Mouse (Mus musculus) induced T-regulatory cell, adult 2 months (primary cell): ENCODE measurements around the gene Adam1a.
A peak's percentile ranks its signal among the peaks of the same experiment; 100 is the strongest.

Experiments used
- DNase-seq: peaks from one replicate; pipeline ENCODE4 v3.0.0-alpha.2; 2012; ENCODE audit warnings: low read depth

Adam1a gene

DNA sequence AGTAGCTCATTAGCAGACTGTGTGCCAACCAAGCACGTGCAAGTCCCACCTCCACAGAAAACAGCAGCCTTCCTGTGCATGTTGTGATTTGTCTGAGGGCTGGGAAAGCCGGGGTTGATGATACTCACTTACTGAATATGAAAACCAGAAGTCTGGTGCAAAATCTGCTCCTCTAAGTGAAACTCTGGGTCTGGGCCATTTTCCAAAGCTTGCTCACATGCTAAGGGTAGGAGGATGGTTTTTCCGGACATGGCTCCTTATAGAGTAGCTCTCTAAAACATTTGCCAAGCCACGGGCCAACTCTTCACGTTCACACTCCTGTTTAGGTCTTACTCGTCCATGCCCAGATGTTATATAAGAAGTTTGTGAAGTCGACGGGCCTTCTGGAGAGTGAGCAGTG, 52.0 kb downstream of the Adam1a start:
- DNase-seq, result no peak

DNA sequence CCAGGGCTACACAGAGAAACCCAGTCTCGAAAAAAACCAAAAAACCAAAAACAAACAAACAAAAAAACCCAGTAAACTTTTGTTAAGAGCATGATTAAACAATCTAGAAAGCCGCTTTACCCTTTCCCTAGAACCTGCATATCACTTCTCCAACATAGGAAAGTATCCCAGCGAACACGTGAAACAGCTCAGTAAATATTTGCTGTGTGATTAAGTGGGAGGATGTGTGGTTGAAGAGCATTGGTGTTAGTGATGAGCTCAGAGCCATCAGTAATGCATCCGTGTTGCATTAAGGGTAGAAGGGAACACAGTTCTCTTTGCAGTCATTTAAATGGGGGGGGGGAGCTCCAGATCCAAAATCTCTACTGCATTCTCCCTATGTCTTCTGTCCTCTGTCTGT, 60.5 kb downstream of the Adam1a start:
- DNase-seq, result no peak

DNA sequence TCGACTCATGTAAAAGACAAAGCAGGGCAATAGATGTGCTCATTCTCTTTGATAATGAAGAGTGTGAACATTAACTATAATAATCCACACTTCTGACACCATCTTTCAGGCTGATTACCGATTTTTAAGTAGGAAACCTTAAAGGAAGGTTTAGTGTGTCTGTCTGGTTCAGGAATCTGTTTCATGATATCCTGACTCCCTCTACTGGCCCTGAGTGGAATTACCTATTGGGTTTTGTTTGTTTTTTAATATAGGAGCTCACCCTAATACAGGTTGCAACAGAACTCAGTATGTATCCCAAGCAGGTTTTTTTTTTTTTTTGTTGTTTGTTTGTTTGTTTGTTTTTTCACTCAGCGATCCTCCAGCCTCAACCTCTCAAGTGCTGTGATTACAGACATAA, 67.6 kb downstream of the Adam1a start:
- peak; percentile 86 for DNase-seq

GRCm38 (mm10) chr5:121476040-121476439, 69.2 kb downstream of the Adam1a start:
- no peak for DNase-seq

DNA sequence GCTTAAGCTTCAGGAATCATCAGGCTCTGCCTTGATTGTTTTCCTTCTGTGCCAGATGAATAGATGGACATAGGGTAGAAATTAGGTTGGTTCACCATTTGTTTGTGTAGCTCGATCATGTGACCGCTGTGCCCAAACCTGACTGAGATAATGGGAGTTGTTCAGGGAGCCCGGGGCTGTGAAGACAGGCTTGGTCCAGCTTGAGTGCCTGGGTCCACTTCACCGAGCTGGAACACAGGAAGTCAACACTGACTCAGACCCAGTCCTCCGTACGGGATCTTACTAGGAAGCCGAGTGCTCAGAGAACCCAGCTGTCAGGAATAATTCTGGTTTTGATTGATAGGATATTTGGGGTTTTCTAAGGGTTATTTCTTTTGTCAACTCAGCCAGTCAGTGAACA, 70.7 kb downstream of the Adam1a start:
- no peak for DNase-seq

DNA sequence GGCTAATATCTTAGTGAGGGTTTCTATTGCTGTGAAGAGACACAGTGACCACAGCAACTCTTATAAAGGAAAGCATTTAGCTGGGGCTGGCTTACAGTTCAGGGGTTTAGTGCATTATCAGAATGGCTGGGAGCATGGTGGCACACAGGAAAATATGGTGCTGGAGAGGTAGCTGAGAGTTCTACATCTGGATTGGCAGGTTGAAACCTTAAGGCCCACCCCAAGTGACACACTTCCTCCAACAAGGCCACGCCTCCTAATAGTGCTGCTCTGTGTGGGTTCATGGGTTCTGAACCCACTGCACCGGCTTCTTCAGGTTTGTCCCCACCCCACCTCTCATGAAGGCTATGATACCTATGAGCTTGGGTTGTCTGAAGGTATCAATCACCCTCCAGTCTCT, 72.9 kb downstream of the Adam1a start:
- no peak for DNase-seq

DNA sequence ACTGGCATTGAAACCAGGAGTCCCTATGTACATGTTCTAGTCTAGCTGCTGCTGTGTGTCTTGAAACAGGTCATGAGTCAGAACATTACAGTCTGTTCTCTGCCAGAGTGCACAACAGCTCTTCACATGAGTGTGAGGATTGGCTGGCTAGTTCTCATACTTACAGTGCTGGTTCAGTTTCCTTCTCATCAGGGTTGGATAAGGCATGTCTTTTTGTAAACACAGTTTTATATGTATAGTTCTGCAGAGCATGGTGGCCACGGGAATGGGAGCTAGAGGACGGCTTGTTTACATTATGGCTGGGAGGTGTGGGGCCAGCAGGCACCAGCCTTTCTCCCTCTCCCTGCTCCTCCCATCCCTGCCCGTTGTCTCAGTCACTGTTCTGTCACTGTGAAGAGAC, 75.7 kb downstream of the Adam1a start:
- DNase-seq, result no peak
